Mouse (Mus musculus) midbrain, embryonic 12.5 days (tissue): Measurements from ENCODE around the gene Upk3b. TPM values are rescaled to one million over a fixed set of nuclear protein-coding genes. Genes with fewer than 3 reads are reported as not detected.
"Not testable (repeated sequence)": the region's sequence is repeated elsewhere in the genome, so short reads cannot be mapped to it uniquely, and the experiment has no call there.

ENCODE experiments used
- ATAC-seq: fragments of 200-750 bp; cut with Nextera tagmentation; 2 replicates; pipeline ENCODE4 v1.8.0; 2017; ENCODE audit warnings: low read depth, moderate TSS enrichment, moderate library complexity; ENCODE audit not compliant: low FRiP score
- H3K27ac ChIP-seq: fragments of 300-500 bp; sonication (generic); replicated peaks from 2 replicates; pipeline ENCODE4 v1.5.1; 2016; ENCODE audit warnings: mild to moderate bottlenecking
- H3K27me3 ChIP-seq: fragments of 300-500 bp; sonication (generic); 2 replicates; pipeline ENCODE4 v1.6.1; 2016; ENCODE audit warnings: mild to moderate bottlenecking
- H3K36me3 ChIP-seq: fragments of 300-500 bp; sonication (generic); 2 replicates; pipeline ENCODE4 v1.6.1; 2016
- H3K4me1 ChIP-seq: fragments of 300-500 bp; sonication (generic); 2 replicates; pipeline ENCODE4 v1.6.1; 2016
- H3K4me2 ChIP-seq: fragments of 300-500 bp; sonication (generic); replicated peaks from 2 replicates; pipeline ENCODE4 v1.6.1; 2016; ENCODE audit warnings: mild to moderate bottlenecking, moderate library complexity
- H3K4me3 ChIP-seq: fragments of 300-500 bp; sonication (generic); 2 replicates; pipeline ENCODE4 v1.5.1; 2016; ENCODE audit warnings: mild to moderate bottlenecking
- H3K9ac ChIP-seq: fragments of 300-500 bp; sonication (generic); replicated peaks from 2 replicates; pipeline ENCODE4 v1.6.1; 2016; ENCODE audit warnings: mild to moderate bottlenecking, moderate library complexity
- H3K9me3 ChIP-seq: fragments of 300-500 bp; sonication (generic); 2 replicates; pipeline ENCODE4 v1.6.1; 2016; ENCODE audit warnings: mild to moderate bottlenecking
- WGBS: fragments of 180-500 bp; shearing (Covaris S2); methylation state at CpG from one replicate; pipeline ENCODE4 v1.1.7; 2016; 5-methylcytosine and 5-hydroxymethylcytosine counted together
- polyA plus RNA-seq: library from polyadenylated mRNA; unstranded; fragments of >200 nt; fragmentation: Nextera tagmentation; extraction: Ambion mirVana; gene quantifications from 2 replicates; pipeline ENCODE4 v1.2.1, GENCODE M21; 2016

Upk3b gene
- polyA plus RNA-seq, 1 experiment from 2014 or later = 0.06 TPM

DNA sequence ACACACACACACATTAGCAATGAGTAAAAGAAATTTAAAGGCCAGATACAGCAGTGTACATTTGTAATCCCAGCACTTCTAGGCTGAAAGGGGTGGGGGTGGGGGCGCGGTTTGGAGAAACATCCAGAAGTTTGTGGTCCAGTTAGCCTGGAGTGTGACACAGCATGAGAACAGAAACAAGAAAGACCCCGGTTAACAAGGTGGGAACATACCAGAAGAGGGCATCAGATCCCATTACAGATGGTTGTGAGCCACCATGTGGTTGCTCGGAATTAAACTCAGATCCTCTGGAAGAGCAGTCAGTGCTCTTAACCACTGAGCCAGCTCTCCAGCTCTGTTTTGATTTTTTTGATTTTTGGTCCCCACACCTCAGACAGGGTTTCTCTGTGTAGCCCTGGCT lies 17.8 kb downstream of the Upk3b start:
- H3K4me2 ChIP-seq = no peak overlapping the region
- peaks cover 8% of the 10 kb centered on the region; the same call in 1 of the 2 replicates for H3K27me3 ChIP-seq
- no peak overlapping the region for H3K9ac ChIP-seq
- ATAC-seq = no peak
- H3K9me3 ChIP-seq = no peaks in the 10 kb centered on the region
- WGBS = 44% methylated on average over 4 of the region's 4 CpGs
- H3K27ac ChIP-seq = no peak overlapping the region
- H3K4me1 ChIP-seq = peaks cover 12% of the 10 kb centered on the region
- no peaks in the 10 kb centered on the region for H3K36me3 ChIP-seq
- no peak overlapping the region for H3K4me3 ChIP-seq

DNA sequence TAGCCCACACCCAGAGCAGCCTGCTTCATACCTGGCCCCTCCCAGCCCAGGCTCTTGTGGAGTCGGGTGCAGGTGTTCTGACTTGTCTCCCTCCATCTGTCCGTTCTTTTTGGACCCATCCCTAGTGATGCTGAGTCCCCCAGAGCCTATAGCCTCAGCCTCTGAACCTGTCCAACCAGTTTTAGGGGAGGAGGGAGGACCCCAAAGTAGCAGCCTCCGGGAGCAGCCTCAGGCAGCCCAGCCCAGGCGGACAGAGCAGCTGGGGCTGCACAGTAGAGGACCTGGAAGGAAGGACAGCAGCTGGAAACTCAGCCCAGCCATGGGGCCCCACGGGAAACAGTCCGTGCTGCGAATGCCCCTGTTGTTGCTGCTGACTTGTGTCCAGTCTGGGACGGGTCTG lies 18.8 kb downstream of the Upk3b start:
- Histone ChIP-seq H3K4me3 (no peak overlapping the region), H3K27me3 (peaks cover 8% of the 10 kb centered on the region; the same call in 1 of the 2 replicates), H3K27ac (no peak overlapping the region), H3K36me3 (no peaks in the 10 kb centered on the region), H3K4me2 (no peak overlapping the region), H3K9ac (no peak overlapping the region), H3K9me3 (no peaks in the 10 kb centered on the region), H3K4me1 (0 out of 2 replicates have a peak, but pooled peaks cover 5% of the 10 kb centered on the region)
- ATAC-seq = no peak
- 39% methylated on average over 8 of the region's 8 CpGs for WGBS

DNA sequence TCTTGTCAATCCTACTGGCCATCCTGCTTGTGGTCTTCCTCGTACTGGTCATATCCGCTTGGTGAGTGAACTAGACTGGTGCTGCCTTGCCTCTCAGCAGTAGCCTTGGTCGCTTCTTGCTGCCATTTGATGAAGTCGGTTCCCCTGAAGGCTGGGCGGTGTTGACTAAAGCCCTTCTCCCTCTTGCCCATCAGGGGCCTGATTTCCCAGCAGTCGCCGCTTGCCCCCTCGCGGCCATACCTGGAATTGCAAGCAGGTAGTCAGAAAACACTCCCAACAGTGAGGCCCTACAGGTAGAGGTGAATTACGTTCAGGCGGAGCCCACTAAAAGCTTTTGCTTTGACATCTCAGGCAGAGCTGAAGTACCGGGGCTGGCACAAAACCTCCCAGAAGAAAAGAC lies 23.3 kb downstream of the Upk3b start:
- no peak for ATAC-seq
- Histone ChIP-seq H3K9me3 (no peaks in the 10 kb centered on the region), H3K4me1 (0 out of 2 replicates have a peak, but pooled peaks cover 4% of the 10 kb centered on the region), H3K27ac (no peak overlapping the region), H3K9ac (no peak overlapping the region; the same call in 1 of the 2 replicates), H3K36me3 (no peaks in the 10 kb centered on the region), H3K4me3 (no peak overlapping the region), H3K27me3 (peaks cover 8% of the 10 kb centered on the region; the same call in 1 of the 2 replicates), H3K4me2 (no peak overlapping the region)
- 13% methylated on average over 12 of the region's 12 CpGs for WGBS

DNA sequence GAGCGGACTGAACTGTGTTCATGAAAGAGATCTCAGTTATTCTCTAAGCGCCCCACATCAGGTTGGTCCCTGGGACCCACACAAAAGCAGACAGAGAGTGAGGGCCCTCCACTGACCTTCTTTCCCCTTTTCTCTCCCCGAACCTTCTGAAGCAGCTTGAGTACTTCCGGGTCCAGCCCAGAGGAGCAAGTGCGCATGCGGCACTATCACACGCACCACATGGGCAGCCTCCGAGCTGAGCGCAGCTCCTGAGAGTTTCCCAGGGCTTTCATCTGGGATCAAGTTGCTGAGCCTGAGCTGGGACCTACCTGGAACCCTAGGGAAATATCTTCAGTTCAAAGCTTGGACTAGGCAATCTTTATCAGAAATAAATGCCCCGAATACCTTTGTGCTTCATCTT lies 25.6 kb downstream of the Upk3b start:
- no peak overlapping the region for H3K27ac ChIP-seq
- no peak overlapping the region for H3K4me2 ChIP-seq
- no peak overlapping the region for H3K4me3 ChIP-seq
- no peaks in the 10 kb centered on the region for H3K9me3 ChIP-seq
- 93% methylated on average over 10 of the region's 10 CpGs for WGBS
- no peak for ATAC-seq
- H3K4me1 ChIP-seq = 0 out of 2 replicates have a peak, but pooled peaks cover 4% of the 10 kb centered on the region
- H3K27me3 ChIP-seq = peaks cover 5% of the 10 kb centered on the region; the same call in 1 of the 2 replicates
- H3K36me3 ChIP-seq = no peaks in the 10 kb centered on the region
- no peak overlapping the region for H3K9ac ChIP-seq

DNA sequence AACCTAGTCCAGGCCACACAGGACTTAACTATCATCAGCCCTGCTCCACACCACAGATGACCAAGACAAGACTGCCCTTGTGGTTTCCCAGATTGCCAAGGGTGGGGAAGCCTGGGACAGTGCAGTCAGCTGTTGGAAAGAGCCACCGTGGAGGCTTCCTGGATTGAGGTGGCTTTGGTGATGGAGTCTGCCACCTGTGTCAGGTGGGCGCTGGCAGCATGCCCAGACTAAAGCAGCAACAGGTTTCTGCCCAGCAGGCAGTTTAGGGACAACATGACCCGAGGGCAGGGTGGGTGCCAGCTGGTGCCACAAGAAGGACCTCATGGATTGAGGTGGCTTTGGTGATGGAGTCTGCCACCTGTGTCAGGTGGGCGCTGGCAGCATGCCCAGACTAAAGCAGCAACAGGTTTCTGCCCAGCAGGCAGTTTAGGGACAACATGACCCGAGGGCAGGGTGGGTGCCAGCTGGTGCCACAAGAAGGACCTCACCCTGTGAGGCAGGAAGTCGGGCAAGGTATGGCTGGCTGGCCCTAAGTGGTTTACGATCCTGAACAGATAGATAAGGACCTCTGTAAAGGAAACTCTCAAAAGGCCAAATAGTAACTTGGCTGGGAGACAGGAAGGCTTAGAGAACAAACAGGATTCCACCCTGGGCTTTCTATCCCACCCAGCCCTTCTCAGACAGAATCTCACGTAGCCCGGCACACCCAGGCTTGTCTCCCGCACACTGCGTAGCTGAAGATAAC lies 28.3 kb downstream of the Upk3b start:
- H3K9ac ChIP-seq, H3K4me2 ChIP-seq, H3K27me3 ChIP-seq, H3K9me3 ChIP-seq, H3K36me3 ChIP-seq, ATAC-seq, H3K4me3 ChIP-seq, H3K27ac ChIP-seq, H3K4me1 ChIP-seq: not testable (repeated sequence)
- 80% methylated on average over 11 of the region's 11 CpGs for WGBS

- no peaks in the 10 kb centered on the region for H3K4me1 ChIP-seq
- H3K4me3 ChIP-seq = no peak overlapping the region
- ATAC-seq = no peak
- H3K27ac ChIP-seq = no peak overlapping the region
- H3K27me3 ChIP-seq = no peaks in the 10 kb centered on the region; the same call in 1 of the 2 replicates
- H3K36me3 ChIP-seq = no peaks in the 10 kb centered on the region
- no peaks in the 10 kb centered on the region for H3K9me3 ChIP-seq
- 75% methylated on average over 2 of the region's 2 CpGs for WGBS
- H3K4me2 ChIP-seq = no peak overlapping the region
- H3K9ac ChIP-seq = no peak overlapping the region
Measured at GRCm38 (mm10) chr5:136069411-136069810, 31.1 kb downstream of the Upk3b start.

DNA sequence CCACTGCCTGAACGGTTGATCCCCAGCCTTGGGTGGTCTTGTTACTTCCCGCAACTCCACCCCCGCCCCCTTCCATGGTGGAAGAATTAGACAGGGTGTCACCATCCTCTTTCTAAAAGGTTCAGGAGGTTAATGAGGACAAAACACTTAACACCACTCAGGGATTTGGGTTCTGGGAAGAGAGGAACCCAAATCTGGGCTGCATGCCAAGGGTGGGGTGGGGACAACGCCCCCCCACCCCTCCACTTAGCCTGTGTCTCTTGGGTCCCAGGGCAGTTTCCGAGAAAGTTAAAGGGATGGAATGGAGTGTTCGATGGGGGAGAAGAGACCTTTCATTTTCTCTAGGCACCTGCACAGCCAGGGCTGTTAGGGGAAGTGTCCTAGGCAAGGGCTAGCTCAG lies 34.8 kb downstream of the Upk3b start:
- WGBS = 62% methylated on average over 6 of the region's 6 CpGs
- ATAC-seq = no peak
- no peaks in the 10 kb centered on the region; the same call in 1 of the 2 replicates for H3K27me3 ChIP-seq
- no peak overlapping the region for H3K9ac ChIP-seq
- no peaks in the 10 kb centered on the region for H3K9me3 ChIP-seq
- H3K36me3 ChIP-seq = no peaks in the 10 kb centered on the region
- no peak overlapping the region for H3K27ac ChIP-seq
- no peak overlapping the region for H3K4me3 ChIP-seq
- H3K4me1 ChIP-seq = no peaks in the 10 kb centered on the region
- no peak overlapping the region for H3K4me2 ChIP-seq

DNA sequence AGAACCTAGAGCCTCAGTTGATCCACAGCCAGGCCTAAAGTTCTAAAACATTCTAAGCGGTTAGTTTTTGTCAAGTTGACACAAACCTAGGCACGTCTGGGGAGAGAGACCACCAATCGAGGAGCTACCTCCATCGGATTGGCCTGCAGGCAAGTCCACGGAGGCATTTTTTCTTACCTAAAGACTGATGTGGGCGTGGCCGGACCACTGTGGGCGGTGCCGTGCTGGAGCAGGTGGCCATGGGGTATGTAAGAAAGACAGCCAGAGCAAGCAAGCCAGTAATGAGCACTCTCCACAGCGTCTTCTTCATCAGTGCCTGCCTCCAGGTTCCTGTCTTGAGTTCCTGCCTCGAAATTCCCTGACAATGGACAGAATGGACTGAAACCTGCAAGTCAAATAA lies 35.2 kb downstream of the Upk3b start:
- WGBS = 67% methylated on average over 11 of the region's 11 CpGs
- H3K4me2 ChIP-seq = no peak overlapping the region

GRCm38 (mm10) chr5:136075076-136075475 lies 36.8 kb downstream of the Upk3b start:
- Histone ChIP-seq H3K36me3 (no peaks in the 10 kb centered on the region), H3K4me1 (no peaks in the 10 kb centered on the region), H3K9me3 (no peaks in the 10 kb centered on the region), H3K9ac (no peak overlapping the region), H3K4me3 (no peak overlapping the region), H3K4me2 (no peak overlapping the region), H3K27ac (no peak overlapping the region), H3K27me3 (no peaks in the 10 kb centered on the region; the same call in 1 of the 2 replicates)
- ATAC-seq = no peak
- WGBS = 92% methylated on average over 5 of the region's 5 CpGs

More for the DNA sequence above, 35.2 kb downstream of the Upk3b start:
- no peak for ATAC-seq
- H3K27ac ChIP-seq = no peak overlapping the region
- H3K27me3 ChIP-seq = no peaks in the 10 kb centered on the region; the same call in 1 of the 2 replicates
- H3K4me3 ChIP-seq = no peak overlapping the region
- H3K9me3 ChIP-seq = no peaks in the 10 kb centered on the region
- no peaks in the 10 kb centered on the region for H3K4me1 ChIP-seq
- H3K36me3 ChIP-seq = no peaks in the 10 kb centered on the region
- H3K9ac ChIP-seq = no peak overlapping the region

GRCm38 (mm10) chr5:136076284-136076683 lies 38.0 kb downstream of the Upk3b start:
- ATAC-seq = no peak
- Histone ChIP-seq H3K4me1 (no peaks in the 10 kb centered on the region), H3K9me3 (no peaks in the 10 kb centered on the region), H3K27me3 (no peaks in the 10 kb centered on the region; the same call in 1 of the 2 replicates), H3K27ac (no peak overlapping the region), H3K4me3 (no peak overlapping the region), H3K36me3 (no peaks in the 10 kb centered on the region), H3K4me2 (no peak overlapping the region), H3K9ac (no peak overlapping the region)
- 69% methylated on average over 7 of the region's 7 CpGs for WGBS

DNA sequence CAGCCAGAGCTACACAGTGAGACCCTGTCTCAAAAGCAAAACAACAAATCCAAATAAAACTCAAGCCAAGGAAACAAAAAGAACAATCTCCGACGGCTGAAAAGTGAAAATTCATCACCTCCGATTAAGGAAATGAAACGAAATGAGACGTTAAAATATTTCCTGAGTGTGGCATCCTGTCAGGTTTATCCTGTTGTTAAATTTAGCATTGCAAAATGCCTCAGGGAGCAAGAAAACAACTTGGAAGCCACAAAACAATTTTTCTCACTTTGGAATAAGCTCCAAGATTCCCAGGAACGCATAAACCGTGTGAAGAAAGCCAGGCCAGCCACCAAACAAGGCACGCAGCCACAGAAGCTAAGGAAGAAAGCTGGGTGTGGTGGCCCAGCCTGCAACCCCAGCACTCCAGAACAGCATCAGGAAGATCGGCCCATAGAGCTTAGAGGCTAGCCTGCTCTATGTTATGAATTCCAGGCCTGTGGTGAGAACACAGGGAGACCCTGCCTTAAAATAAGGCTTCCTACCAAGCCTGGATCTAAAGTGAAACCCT lies 38.8 kb downstream of the Upk3b start:
- no peak for ATAC-seq
- H3K36me3 ChIP-seq = no peaks in the 10 kb centered on the region
- no peaks in the 10 kb centered on the region for H3K9me3 ChIP-seq
- no peak overlapping the region for H3K27ac ChIP-seq
- H3K4me3 ChIP-seq = no peak overlapping the region
- H3K27me3 ChIP-seq = no peaks in the 10 kb centered on the region; the same call in 1 of the 2 replicates
- H3K4me1 ChIP-seq = no peaks in the 10 kb centered on the region
- 87% methylated on average over 9 of the region's 9 CpGs for WGBS
- no peak overlapping the region for H3K9ac ChIP-seq
- H3K4me2 ChIP-seq = no peak overlapping the region

DNA sequence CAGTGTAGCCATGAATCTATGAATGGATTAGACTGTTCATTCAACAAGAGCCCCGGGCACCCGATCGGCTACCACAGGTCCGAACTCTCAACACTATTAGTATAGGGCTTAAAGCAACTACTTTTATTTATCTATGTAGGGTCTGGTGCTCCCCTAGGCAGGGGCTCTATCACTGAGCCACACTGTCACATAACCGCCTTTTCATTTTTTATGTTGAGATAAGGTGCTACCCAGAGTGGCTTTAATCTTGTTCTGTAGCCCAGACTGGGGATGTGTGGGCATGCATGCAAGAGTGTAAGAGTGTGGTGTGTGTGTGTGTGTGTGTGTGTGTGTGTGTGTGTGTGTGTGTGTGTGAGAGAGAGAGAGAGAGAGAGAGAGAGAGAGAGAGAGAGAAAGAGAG lies 39.8 kb downstream of the Upk3b start:
- no peaks in the 10 kb centered on the region for H3K9me3 ChIP-seq
- ATAC-seq = no peak
- no peaks in the 10 kb centered on the region for H3K36me3 ChIP-seq
- H3K27me3 ChIP-seq = peaks cover 3% of the 10 kb centered on the region
- no peak overlapping the region for H3K4me3 ChIP-seq
- H3K4me1 ChIP-seq = no peaks in the 10 kb centered on the region
- no peak overlapping the region for H3K4me2 ChIP-seq
- whole genome bisulfite sequencing = 92% methylated on average over 5 of the region's 5 CpGs
- no peak overlapping the region for H3K27ac ChIP-seq
- H3K9ac ChIP-seq = no peak overlapping the region
